Mouse (Mus musculus): ENCODE measurements around the gene Ssr1. TPM values are rescaled to one million over a fixed set of nuclear protein-coding genes. Genes with fewer than 3 reads are reported as not detected.

The Ssr1 gene
- polyA plus RNA-seq, 1 experiment from 2014 or later = 101 TPM

- no peak overlapping the region for H3K4me2 ChIP-seq (replicated peaks)
- H3K27me3 ChIP-seq = no peaks in the 10 kb centered on the region
- WGBS = 89% methylated on average over 5 of the region's 5 CpGs
- no peak overlapping the region for H3K9ac ChIP-seq
- no peak for ATAC-seq (ENCODE audit: low FRiP score)
- no peaks in the 10 kb centered on the region for H3K4me1 ChIP-seq
- no peak overlapping the region for H3K27ac ChIP-seq
- H3K36me3 ChIP-seq = no peaks in the 10 kb centered on the region
- H3K4me3 ChIP-seq = no peak overlapping the region
- no peaks in the 10 kb centered on the region for H3K9me3 ChIP-seq (replicated peaks)
These were observed 15.8 kb upstream of the Ssr1 start for GRCm38 (mm10) chr13:38009721-38010408.

DNA sequence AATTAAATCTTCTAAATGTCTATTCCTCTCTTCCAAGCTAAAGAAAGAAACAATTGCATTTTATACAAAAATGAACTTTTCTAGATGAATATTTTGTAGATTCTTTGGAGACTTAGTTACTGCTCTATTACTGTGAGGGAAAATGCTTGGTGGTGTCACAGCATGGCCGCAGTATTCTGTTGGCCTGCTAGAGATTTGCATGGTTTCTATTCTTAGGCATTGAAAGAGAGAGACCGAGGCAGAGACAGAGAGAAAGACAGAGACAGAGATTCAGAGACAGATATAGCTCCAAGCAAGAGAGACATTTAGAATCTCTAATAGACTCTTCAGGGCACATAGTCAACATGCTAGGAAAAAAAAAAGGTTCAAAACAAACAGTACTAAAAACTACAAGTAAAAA is 14.0 kb upstream of the Ssr1 start:
- WGBS = 91% methylated on average over 2 of the region's 2 CpGs
- H3K9ac ChIP-seq = no peak overlapping the region
- no peak overlapping the region for H3K4me2 ChIP-seq (replicated peaks)
- H3K4me1 ChIP-seq = no peaks in the 10 kb centered on the region
- no peak overlapping the region for H3K27ac ChIP-seq
- no peak overlapping the region for H3K4me3 ChIP-seq
- no peaks in the 10 kb centered on the region for H3K27me3 ChIP-seq
- no peaks in the 10 kb centered on the region for H3K36me3 ChIP-seq
- no peaks in the 10 kb centered on the region for H3K9me3 ChIP-seq (replicated peaks)
- ATAC-seq (ENCODE audit: low FRiP score) = no peak

- ATAC-seq (ENCODE audit: low FRiP score) = no peak
- H3K27ac ChIP-seq = no peak overlapping the region
- H3K36me3 ChIP-seq = no peaks in the 10 kb centered on the region
- H3K4me2 ChIP-seq (replicated peaks) = no peak overlapping the region
- H3K4me1 ChIP-seq = no peaks in the 10 kb centered on the region
- H3K9ac ChIP-seq = no peak overlapping the region
- no peaks in the 10 kb centered on the region for H3K9me3 ChIP-seq (replicated peaks)
- no peak overlapping the region for H3K4me3 ChIP-seq
- WGBS = 33% methylated on average over 1 of the region's 1 CpGs
- 0 out of 2 replicates have a peak, but pooled peaks cover 3% of the 10 kb centered on the region for H3K27me3 ChIP-seq
These were observed 8.4 kb upstream of the Ssr1 start for GRCm38 (mm10) chr13:38002461-38002860.

DNA sequence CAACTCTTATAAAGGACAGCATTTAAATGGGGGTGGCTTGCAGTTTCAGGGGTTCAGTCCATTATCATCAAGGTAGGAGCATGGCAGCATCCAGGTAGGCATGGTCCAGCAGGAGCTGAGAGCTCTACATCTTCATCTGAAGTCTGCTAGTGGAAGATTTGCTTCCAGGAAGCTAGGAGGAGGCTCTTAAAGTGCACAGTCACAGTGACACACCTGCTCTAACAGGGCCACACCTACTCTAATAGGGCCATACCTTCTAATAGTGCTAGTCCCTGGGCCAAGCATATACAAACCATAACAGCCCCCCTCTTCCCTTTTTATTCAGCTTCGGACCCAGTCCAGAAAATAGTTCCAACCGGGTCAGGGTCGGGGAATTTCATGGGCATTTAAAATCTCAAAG is 5.7 kb upstream of the Ssr1 start:
- 0 out of 2 replicates have a peak, but pooled peaks cover 3% of the 10 kb centered on the region for H3K27me3 ChIP-seq
- no peaks in the 10 kb centered on the region for H3K4me1 ChIP-seq
- no peak overlapping the region for H3K4me3 ChIP-seq
- H3K4me2 ChIP-seq (replicated peaks) = no peak overlapping the region
- H3K36me3 ChIP-seq = no peaks in the 10 kb centered on the region
- H3K9me3 ChIP-seq (replicated peaks) = no peaks in the 10 kb centered on the region
- no peak for ATAC-seq (ENCODE audit: low FRiP score)
- 90% methylated on average over 3 of the region's 3 CpGs for WGBS
- H3K27ac ChIP-seq = no peak overlapping the region
- no peak overlapping the region for H3K9ac ChIP-seq

- Histone ChIP-seq H3K4me3 (peak overlapping the region; percentile 95), H3K4me1 (peaks cover 9% of the 10 kb centered on the region), H3K27ac (peak overlapping the region; percentile 95), H3K36me3 (peaks cover 20% of the 10 kb centered on the region), H3K9me3 (replicated peaks) (no peaks in the 10 kb centered on the region), H3K9ac (peak overlapping the region; percentile 93; the same call in 1 of the 2 replicates), H3K27me3 (no peaks in the 10 kb centered on the region), H3K4me2 (replicated peaks) (peak overlapping the region; percentile 83)
- WGBS = 24% methylated on average over 7 of the region's 7 CpGs
- ATAC-seq (ENCODE audit: low FRiP score) = peak; percentile 62
These were observed 360 bp upstream of the Ssr1 start for GRCm38 (mm10) chr13:37994405-37994749.

GRCm38 (mm10) chr13:37993376-37993703 is 677 bp downstream of the Ssr1 start:
- Histone ChIP-seq H3K36me3 (peaks cover 30% of the 10 kb centered on the region), H3K9ac (peak overlapping the region; percentile 93), H3K4me3 (peak overlapping the region; percentile 95), H3K9me3 (replicated peaks) (no peaks in the 10 kb centered on the region), H3K4me2 (replicated peaks) (peak overlapping the region; percentile 83), H3K27me3 (no peaks in the 10 kb centered on the region), H3K27ac (peak overlapping the region; percentile 95), H3K4me1 (peaks cover 9% of the 10 kb centered on the region)
- no peak for ATAC-seq (ENCODE audit: low FRiP score)
- WGBS = 1% methylated on average over 17 of the region's 17 CpGs

GRCm38 (mm10) chr13:37992638-37993371 is 1.2 kb downstream of the Ssr1 start:
- Histone ChIP-seq H3K27me3 (no peaks in the 10 kb centered on the region), H3K4me1 (peaks cover 9% of the 10 kb centered on the region), H3K9me3 (replicated peaks) (no peaks in the 10 kb centered on the region), H3K27ac (no peak overlapping the region), H3K4me3 (peak overlapping the region; percentile 95), H3K9ac (peak overlapping the region; percentile 93), H3K4me2 (replicated peaks) (peak overlapping the region; percentile 83), H3K36me3 (peaks cover 35% of the 10 kb centered on the region)
- WGBS = 15% methylated on average over 10 of the region's 10 CpGs
- ATAC-seq (ENCODE audit: low FRiP score) = no peak

DNA sequence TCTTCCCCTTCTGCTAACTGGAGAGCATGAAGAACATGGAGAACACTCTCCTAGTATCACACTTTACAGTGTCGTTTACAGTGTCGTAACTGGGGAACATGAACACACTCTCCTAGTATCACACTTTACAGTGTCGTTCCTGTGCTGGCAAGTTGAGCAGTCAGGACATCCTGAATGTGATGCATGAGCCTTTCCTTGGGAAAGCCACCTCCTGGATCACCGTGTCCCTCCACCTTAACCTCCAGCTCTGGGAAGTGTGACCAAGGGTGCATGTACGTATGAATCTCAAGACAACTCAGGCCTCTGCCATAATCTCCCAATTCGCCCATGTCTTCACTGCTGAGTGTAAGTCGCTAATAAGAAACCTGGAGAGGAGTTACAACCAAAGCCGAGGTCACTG is 4.3 kb downstream of the Ssr1 start:
- H3K4me2 ChIP-seq (replicated peaks) = no peak overlapping the region
- peaks cover 62% of the 10 kb centered on the region for H3K36me3 ChIP-seq
- H3K9ac ChIP-seq = no peak overlapping the region
- WGBS = 94% methylated on average over 8 of the region's 8 CpGs
- no peak overlapping the region for H3K4me3 ChIP-seq
- no peak overlapping the region for H3K27ac ChIP-seq
- no peaks in the 10 kb centered on the region for H3K27me3 ChIP-seq
- peaks cover 9% of the 10 kb centered on the region for H3K4me1 ChIP-seq
- H3K9me3 ChIP-seq (replicated peaks) = no peaks in the 10 kb centered on the region
- ATAC-seq (ENCODE audit: low FRiP score) = no peak

GRCm38 (mm10) chr13:37986166-37986565 is 7.9 kb downstream of the Ssr1 start:
- Histone ChIP-seq H3K27me3 (no peaks in the 10 kb centered on the region), H3K4me1 (no peaks in the 10 kb centered on the region), H3K36me3 (peaks cover 90% of the 10 kb centered on the region), H3K4me2 (replicated peaks) (no peak overlapping the region), H3K4me3 (no peak overlapping the region), H3K27ac (no peak overlapping the region), H3K9ac (no peak overlapping the region), H3K9me3 (replicated peaks) (no peaks in the 10 kb centered on the region)
- no peak for ATAC-seq (ENCODE audit: low FRiP score)
- WGBS = 82% methylated on average over 10 of the region's 10 CpGs

DNA sequence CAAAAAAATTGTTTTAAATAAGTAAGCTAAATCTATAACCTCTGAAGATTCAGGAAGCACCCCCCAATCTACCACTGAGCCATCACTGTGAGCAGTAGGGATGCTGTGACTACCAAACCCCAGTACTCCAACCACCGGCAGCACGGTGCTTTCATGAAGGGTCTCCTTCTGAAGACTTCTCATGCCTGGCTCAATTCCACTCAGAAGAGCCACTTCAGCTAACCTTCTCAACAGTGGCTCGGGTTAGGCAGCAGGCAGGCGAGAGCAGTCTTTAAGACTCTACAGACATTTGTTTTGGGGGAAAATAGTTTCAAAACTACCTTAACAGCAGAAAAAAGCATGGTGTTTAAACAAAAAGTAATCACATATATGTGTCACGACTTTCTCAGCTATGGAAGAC is 13.0 kb downstream of the Ssr1 start:
- 94% methylated on average over 5 of the region's 5 CpGs for WGBS
- no peak for ATAC-seq (ENCODE audit: low FRiP score)

GRCm38 (mm10) chr13:37980346-37980745 is 13.7 kb downstream of the Ssr1 start:
- Histone ChIP-seq H3K4me2 (replicated peaks) (no peak overlapping the region), H3K4me1 (no peaks in the 10 kb centered on the region), H3K9ac (no peak overlapping the region), H3K27ac (no peak overlapping the region), H3K9me3 (replicated peaks) (no peaks in the 10 kb centered on the region), H3K36me3 (peaks cover 72% of the 10 kb centered on the region), H3K27me3 (no peaks in the 10 kb centered on the region), H3K4me3 (no peak overlapping the region)
- no peak for ATAC-seq (ENCODE audit: low FRiP score)
- WGBS = 96% methylated on average over 10 of the region's 10 CpGs

More for the DNA sequence above, 13.0 kb downstream of the Ssr1 start:
- no peak overlapping the region for H3K27ac ChIP-seq
- no peak overlapping the region for H3K9ac ChIP-seq
- no peak overlapping the region for H3K4me2 ChIP-seq (replicated peaks)
- H3K4me1 ChIP-seq = no peaks in the 10 kb centered on the region
- peaks cover 77% of the 10 kb centered on the region for H3K36me3 ChIP-seq
- no peaks in the 10 kb centered on the region for H3K27me3 ChIP-seq
- no peak overlapping the region for H3K4me3 ChIP-seq
- H3K9me3 ChIP-seq (replicated peaks) = no peaks in the 10 kb centered on the region

DNA sequence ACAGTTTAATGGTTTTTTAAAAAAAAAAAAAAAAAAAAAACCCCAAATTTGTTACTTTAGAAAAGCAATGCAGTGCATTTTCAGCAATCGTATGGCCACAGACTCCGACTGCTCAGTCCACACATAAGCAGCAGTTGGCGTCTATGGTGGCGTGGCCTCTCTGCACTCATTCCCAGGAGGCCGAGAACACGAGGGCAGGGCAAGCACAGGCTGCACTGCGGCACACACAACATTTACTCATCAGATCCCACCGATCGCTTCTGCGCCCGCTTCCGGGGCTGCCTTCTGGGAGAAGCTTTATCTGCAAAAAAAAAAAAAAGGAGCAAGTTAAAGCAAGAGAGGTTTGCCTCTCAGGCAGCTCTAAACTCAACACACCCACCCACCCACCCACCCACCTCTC is 14.5 kb downstream of the Ssr1 start:
- H3K36me3 ChIP-seq = peaks cover 66% of the 10 kb centered on the region
- no peak for ATAC-seq (ENCODE audit: low FRiP score)
- H3K4me3 ChIP-seq = no peak overlapping the region
- no peaks in the 10 kb centered on the region for H3K4me1 ChIP-seq
- H3K9ac ChIP-seq = no peak overlapping the region
- H3K4me2 ChIP-seq (replicated peaks) = no peak overlapping the region
- 93% methylated on average over 12 of the region's 12 CpGs for WGBS
- no peaks in the 10 kb centered on the region for H3K27me3 ChIP-seq
- H3K27ac ChIP-seq = no peak overlapping the region
- H3K9me3 ChIP-seq (replicated peaks) = no peaks in the 10 kb centered on the region

DNA sequence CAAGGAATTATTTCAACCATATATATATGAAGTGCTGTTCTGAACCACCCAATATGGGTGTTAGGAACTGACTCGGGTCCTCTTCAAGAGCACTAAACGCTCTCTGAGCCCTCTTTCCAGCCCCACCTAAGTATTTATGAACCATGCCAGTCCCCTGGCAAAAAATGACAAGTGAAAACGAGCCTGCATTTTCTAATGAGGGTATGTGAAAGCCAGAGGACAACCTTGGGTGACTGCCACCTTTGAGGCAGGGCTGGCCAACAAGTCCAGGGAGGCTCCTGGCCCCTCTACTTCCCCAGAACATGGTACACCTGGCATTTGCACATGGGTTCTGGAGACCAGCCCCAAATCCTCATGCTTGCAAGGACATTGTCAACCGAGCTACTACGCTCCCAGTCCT is 19.3 kb downstream of the Ssr1 start:
- peaks cover 25% of the 10 kb centered on the region for H3K36me3 ChIP-seq
- no peaks in the 10 kb centered on the region for H3K4me1 ChIP-seq
- no peak overlapping the region for H3K4me3 ChIP-seq
- H3K27me3 ChIP-seq = no peaks in the 10 kb centered on the region
- WGBS = 93% methylated on average over 5 of the region's 5 CpGs
- no peak overlapping the region for H3K9ac ChIP-seq
- H3K9me3 ChIP-seq (replicated peaks) = no peaks in the 10 kb centered on the region
- H3K4me2 ChIP-seq (replicated peaks) = no peak overlapping the region
- no peak for ATAC-seq (ENCODE audit: low FRiP score)
- H3K27ac ChIP-seq = no peak overlapping the region
